Mouse (Mus musculus) heart, adult 2 months (tissue): ENCODE results near the gene Pde4b. TPM values are rescaled to one million over a fixed set of nuclear protein-coding genes. Genes with fewer than 3 reads are reported as not detected.

Source experiments
- DNase-seq, 2 experiments: peaks; one replicate each; pipeline ENCODE4 v3.0.0; 2021
- H3K27ac ChIP-seq: fragments of 200-600 bp; 2 replicates; pipeline ENCODE4 v1.8.1; 2022
- H3K27me3 ChIP-seq: fragments of 200-500 bp; 2 replicates; pipeline ENCODE4 v1.6.1; 2012; ENCODE audit warnings: mild to moderate bottlenecking, low read length, inconsistent platforms, mixed read lengths; ENCODE audit not compliant: control insufficient read depth, insufficient read depth
- H3K36me3 ChIP-seq: fragments of 200-500 bp; 2 replicates; pipeline ENCODE4 v1.6.1; 2012; ENCODE audit warnings: low read length, inconsistent platforms; ENCODE audit not compliant: control insufficient read depth, insufficient read depth
- H3K4me1 ChIP-seq: fragments of 200-500 bp; 2 replicates; pipeline ENCODE4 v1.6.1; 2011; ENCODE audit warnings: low read length; ENCODE audit not compliant: control insufficient read depth, insufficient read depth
- H3K4me3 ChIP-seq: fragments of 200-600 bp; 2 replicates; pipeline ENCODE4 v1.8.1; 2022
- H3K79me2 ChIP-seq: fragments of 200-500 bp; replicated peaks from 2 replicates; pipeline ENCODE4 v1.6.1; 2012; ENCODE audit warnings: mild to moderate bottlenecking, inconsistent platforms, low read length, moderate library complexity, mixed read lengths; ENCODE audit not compliant: control insufficient read depth, insufficient read depth
- H3K9ac ChIP-seq: fragments of 200-500 bp; 2 replicates; pipeline ENCODE4 v1.6.1; 2012; ENCODE audit warnings: low read depth, mild to moderate bottlenecking, control low read depth, inconsistent platforms, low read length, mixed read lengths
- CTCF ChIP-seq: fragments of 200-600 bp; IDR thresholded peaks from 2 replicates; pipeline ENCODE4 v1.8.1; 2022; ENCODE audit warnings: antibody characterized with exemption, mild to moderate bottlenecking, moderate library complexity
- EP300 ChIP-seq: fragments of 200-500 bp; IDR thresholded peaks from 2 replicates; pipeline ENCODE4 v1.6.1; 2011; ENCODE audit warnings: low read depth, low read length, control low read depth; ENCODE audit not compliant: insufficient read depth
- POLR2A ChIP-seq: fragments of 200-500 bp; IDR thresholded peaks from 2 replicates; pipeline ENCODE4 v1.6.1; 2011; ENCODE audit warnings: mild to moderate bottlenecking, low read depth, low read length, control low read depth; ENCODE audit not compliant: insufficient read depth
- WGBS: fragments of 180-500 bp; shearing (Covaris S2); methylation state at CpG from one replicate; pipeline ENCODE4 v1.1.7; 2018; 5-methylcytosine and 5-hydroxymethylcytosine counted together
- intact Hi-C: fragments of 180-260 bp; cut with DNase I; formaldehyde crosslinking; loops from one replicate; pipeline ENCODE4 v1.15.1; 2025
- polyA plus RNA-seq: library from polyadenylated mRNA; depleted of rRNA; stranded (reverse); fragments of >200 nt; gene quantifications from 2 replicates; pipeline ENCODE4 v1.2.3, GENCODE M21; 2012
- total RNA-seq, 2 experiments: library from RNA; stranded (reverse); gene quantifications; 2 replicates each; pipeline ENCODE4 v1.2.3; 2021

Pde4b gene
- total and polyA plus RNA-seq, 3 experiments, result 16.3 to 29.4 (median 28.2) TPM

- no peak overlapping the region for H3K9ac ChIP-seq
- intact Hi-C loops, result loop anchor here (5.0 to 10.0 kb wide), 2 partner anchors 80 to 1153 kb away; no protein-coding TSS in a partner anchor
- no peak for DNase-seq
- peaks cover 14% of the 10 kb centered on the region for H3K36me3 ChIP-seq
- TF ChIP-seq CTCF (no peak), EP300 (no peak), POLR2A (no peak)
- 37% methylated on average over 9 of the region's 9 CpGs for WGBS
- H3K27me3 ChIP-seq, result no peaks in the 10 kb centered on the region
- peaks cover 25% of the 10 kb centered on the region for H3K4me1 ChIP-seq
- H3K79me2 ChIP-seq, result no peaks in the 10 kb centered on the region
- no peak overlapping the region for H3K4me3 ChIP-seq
- peak overlapping the region; percentile 27; the same call in 1 of the 2 replicates for H3K27ac ChIP-seq
These were observed 420.0 kb downstream of the Pde4b start for GRCm38 (mm10) chr4:102507344-102507743.

DNA sequence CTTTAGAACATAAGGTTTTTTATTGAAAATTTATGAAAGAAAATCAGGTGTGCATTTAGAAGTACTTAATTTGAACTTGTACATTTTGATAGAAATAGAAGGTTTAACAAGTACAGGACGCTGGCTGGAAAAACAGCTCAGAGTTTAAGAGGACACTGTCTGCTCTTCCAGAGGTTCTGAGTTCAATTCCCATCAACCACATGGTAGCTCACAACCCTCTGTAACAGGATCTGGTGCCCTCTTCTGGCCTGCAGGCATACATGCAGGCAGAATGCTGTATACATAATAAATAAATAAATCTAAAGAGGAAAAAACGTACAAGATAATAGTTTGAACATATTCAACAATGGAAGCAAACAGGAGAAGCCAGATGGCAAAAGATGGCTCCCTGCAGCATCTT lies 420.4 kb downstream of the Pde4b start:
- TF ChIP-seq POLR2A, result no peak
- peak; percentile 63 for TF ChIP-seq CTCF
- intact Hi-C loops, result loop anchor here (5.0 to 10.0 kb wide), 2 partner anchors 80 to 1153 kb away; no protein-coding TSS in a partner anchor
- 71% methylated on average over 2 of the region's 2 CpGs for WGBS

GRCm38 (mm10) chr4:102510061-102510460 lies 422.7 kb downstream of the Pde4b start:
- H3K4me3 ChIP-seq, result no peak overlapping the region
- H3K79me2 ChIP-seq, result no peaks in the 10 kb centered on the region
- no peak for DNase-seq
- H3K4me1 ChIP-seq, result peaks cover 25% of the 10 kb centered on the region
- TF ChIP-seq POLR2A (no peak), EP300 (no peak), CTCF (no peak)
- no peak overlapping the region for H3K9ac ChIP-seq
- intact Hi-C loops, result loop anchor here (2.0 kb wide), 1 partner anchor 19 kb away; no protein-coding TSS in a partner anchor
- H3K36me3 ChIP-seq, result peaks cover 14% of the 10 kb centered on the region
- H3K27me3 ChIP-seq, result no peaks in the 10 kb centered on the region
- H3K27ac ChIP-seq, result peak overlapping the region; percentile 38; the same call in 1 of the 2 replicates
- 65% methylated on average over 6 of the region's 6 CpGs for WGBS

More for the DNA sequence above, 420.4 kb downstream of the Pde4b start:
- no peak for DNase-seq
- H3K36me3 ChIP-seq, result peaks cover 14% of the 10 kb centered on the region
- no peaks in the 10 kb centered on the region for H3K79me2 ChIP-seq
- peak overlapping the region; percentile 27; the same call in 1 of the 2 replicates for H3K27ac ChIP-seq
- H3K4me3 ChIP-seq, result no peak overlapping the region
- peaks cover 25% of the 10 kb centered on the region for H3K4me1 ChIP-seq
- H3K27me3 ChIP-seq, result no peaks in the 10 kb centered on the region
- no peak overlapping the region for H3K9ac ChIP-seq

DNA sequence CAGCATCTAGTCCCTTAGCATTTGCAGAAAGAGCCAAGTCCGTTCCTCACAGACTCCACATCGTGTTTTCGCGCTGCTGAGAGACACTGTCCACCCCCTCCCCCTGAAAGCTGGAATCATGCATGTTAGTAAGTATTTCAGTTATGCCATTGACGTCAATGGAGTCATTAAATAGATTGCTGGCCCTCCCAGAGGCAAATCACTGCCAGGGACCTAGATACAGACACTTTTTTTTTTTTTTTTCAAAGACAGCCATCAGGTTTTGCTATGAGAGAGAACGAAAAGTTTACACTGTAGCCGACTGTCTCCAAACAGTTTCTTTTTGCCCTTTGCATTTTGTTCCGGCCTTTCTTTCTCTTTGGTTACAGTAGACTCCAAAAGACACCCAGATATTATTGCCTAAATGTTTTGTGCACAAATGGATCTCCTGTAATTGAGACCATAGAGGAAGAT lies 423.6 kb downstream of the Pde4b start:
- intact Hi-C loops, result loop anchor here (1.0 to 2.0 kb wide), 2 partner anchors 18 to 59 kb away; no protein-coding TSS in a partner anchor
- H3K79me2 ChIP-seq, result 0 out of 2 replicates have a peak, but pooled peaks cover 2% of the 10 kb centered on the region
- H3K4me3 ChIP-seq, result peak overlapping the region; percentile 2; the same call in 1 of the 2 replicates
- H3K27me3 ChIP-seq, result no peaks in the 10 kb centered on the region
- peak; percentile 88 to 91 for DNase-seq
- peaks cover 26% of the 10 kb centered on the region for H3K4me1 ChIP-seq
- no peak for TF ChIP-seq CTCF
- peak; percentile 53; the same call in 1 of the 2 replicates for TF ChIP-seq POLR2A
- TF ChIP-seq EP300, result peak; percentile 100
- peaks cover 14% of the 10 kb centered on the region for H3K36me3 ChIP-seq
- no peak overlapping the region; the same call in 1 of the 2 replicates for H3K9ac ChIP-seq
- peak overlapping the region; percentile 91 for H3K27ac ChIP-seq
- 7% methylated on average over 8 of the region's 8 CpGs for WGBS

- Histone ChIP-seq H3K4me1 (peaks cover 22% of the 10 kb centered on the region), H3K9ac (peak overlapping the region; percentile 68), H3K27ac (peak overlapping the region; percentile 91), H3K4me3 (peak overlapping the region; percentile 19; the same call in 1 of the 2 replicates), H3K79me2 (0 out of 2 replicates have a peak, but pooled peaks cover 2% of the 10 kb centered on the region), H3K27me3 (no peaks in the 10 kb centered on the region), H3K36me3 (peaks cover 13% of the 10 kb centered on the region)
- TF ChIP-seq EP300 (no peak), CTCF (no peak), POLR2A (peak; percentile 31; the same call in 1 of the 2 replicates)
- peak; percentile 67 to 73 for DNase-seq
- intact Hi-C loops, result loop anchor here (1.0 to 2.0 kb wide), 2 partner anchors 17 to 59 kb away; no protein-coding TSS in a partner anchor
- WGBS, result 4% methylated on average over 11 of the region's 11 CpGs
These were observed 424.2 kb downstream of the Pde4b start for GRCm38 (mm10) chr4:102511511-102511910.

DNA sequence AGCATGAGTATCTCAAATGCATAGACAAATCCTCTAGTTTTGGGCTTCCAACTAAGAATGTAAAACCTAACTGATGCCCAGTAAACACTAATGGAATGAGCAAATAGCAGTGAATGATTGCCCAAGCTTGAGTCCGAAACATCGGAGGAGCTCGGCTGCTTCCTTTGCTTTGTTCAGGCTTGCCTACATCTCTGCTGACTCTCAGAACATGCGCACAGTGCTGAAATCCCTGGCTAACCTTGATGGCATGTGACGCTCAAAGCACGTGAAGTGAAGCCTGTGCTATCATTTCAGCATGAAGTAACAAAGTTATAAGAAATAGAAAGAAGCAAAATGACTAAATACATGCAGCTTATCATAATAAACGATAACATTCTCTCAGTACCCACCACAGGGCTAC lies 425.6 kb downstream of the Pde4b start:
- Histone ChIP-seq H3K79me2 (peaks cover 2% of the 10 kb centered on the region; the same call in 1 of the 2 replicates), H3K27me3 (no peaks in the 10 kb centered on the region), H3K36me3 (peaks cover 18% of the 10 kb centered on the region), H3K4me3 (no peak overlapping the region), H3K9ac (no peak overlapping the region), H3K4me1 (peaks cover 25% of the 10 kb centered on the region), H3K27ac (no peak overlapping the region)
- 70% methylated on average over 7 of the region's 7 CpGs for WGBS
- no peak for DNase-seq
- intact Hi-C loops, result no loop called here
- no peak for TF ChIP-seq POLR2A
